Mouse (Mus musculus) right cerebral cortex, adult 18-20 months (tissue): ENCODE data around the gene Dtx2.

ENCODE experiments used
- DNase-seq: peaks from one replicate; pipeline ENCODE4 v3.0.0; 2022; ENCODE audit warnings: mixed read lengths

The Dtx2 gene

DNA sequence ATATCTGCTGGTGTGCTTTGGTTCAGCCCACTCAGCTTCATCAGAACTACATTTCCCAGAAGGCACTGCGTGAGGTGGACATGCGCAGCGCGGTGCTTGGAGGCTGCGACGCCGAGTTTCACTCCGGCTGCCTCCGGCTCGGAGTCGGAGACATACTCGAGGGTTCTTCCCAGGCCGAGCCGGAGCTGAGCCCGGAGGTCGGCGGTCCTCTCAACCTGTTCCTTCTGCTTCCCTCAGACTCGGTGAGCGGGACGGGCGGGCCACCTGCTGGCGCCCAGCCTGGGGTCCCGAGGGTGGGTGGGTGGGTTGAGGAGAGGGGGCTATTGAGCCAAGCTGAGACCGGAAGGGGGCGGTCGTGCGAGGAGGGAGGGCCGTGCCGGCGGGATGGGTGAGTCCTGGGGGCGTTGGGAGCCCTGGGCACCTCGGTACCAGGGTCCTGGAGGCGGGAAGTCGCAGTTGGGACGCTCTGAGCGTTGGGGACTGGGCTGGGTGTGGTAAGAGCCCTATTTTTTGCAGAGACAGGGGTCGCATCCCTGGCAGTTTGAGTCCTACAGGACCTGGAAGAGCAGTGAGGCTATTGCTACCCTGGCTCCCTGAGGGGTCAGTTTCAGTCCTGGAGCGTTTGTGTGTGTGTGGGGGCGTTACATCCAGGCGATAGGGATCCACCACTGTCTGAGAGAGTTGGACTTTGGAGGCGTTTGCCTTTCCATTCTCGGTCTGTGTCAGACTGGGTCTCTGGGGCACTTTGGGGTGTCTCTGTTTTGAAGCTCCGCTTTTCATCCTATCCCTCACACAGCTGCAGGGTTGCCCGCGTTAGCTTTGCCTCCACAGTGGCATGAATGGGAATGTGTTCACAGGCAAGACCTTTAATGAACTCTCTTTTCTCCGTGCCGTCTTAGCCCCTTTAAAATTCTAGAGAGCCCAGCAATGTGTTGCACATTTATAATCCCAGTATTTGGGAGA is at the start of gene Dtx2:
Gene Dtx2 (plus strand): TSS at position 76 of the 963 bp plus-strand sequence.
- peak; percentile 92 for DNase-seq

DNA sequence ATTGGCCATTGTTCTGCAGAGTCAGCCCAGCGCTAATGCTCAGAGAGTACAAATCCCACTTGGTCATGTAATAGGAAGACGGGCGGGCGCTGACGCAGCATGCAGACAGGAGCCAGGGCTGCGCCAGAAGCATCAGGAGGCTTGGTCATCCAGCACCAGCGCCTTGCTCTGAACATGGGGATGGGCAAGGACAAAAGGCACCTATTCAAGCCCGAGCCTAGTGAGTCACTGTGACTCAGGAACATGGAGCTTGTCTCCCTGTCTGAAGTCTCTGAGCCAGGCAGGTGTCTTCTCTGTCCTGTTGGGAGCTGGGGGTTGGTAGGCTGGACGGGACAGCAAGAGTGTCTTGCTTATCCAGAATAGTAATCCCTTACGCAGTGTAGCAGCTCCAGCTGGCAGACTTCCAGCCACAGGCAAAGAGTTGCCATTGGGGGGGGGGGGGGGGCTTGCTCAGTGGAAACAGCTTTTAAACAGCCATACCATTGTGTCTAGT is 48.6 kb upstream of the Dtx2 start:
- no peak for DNase-seq

DNA sequence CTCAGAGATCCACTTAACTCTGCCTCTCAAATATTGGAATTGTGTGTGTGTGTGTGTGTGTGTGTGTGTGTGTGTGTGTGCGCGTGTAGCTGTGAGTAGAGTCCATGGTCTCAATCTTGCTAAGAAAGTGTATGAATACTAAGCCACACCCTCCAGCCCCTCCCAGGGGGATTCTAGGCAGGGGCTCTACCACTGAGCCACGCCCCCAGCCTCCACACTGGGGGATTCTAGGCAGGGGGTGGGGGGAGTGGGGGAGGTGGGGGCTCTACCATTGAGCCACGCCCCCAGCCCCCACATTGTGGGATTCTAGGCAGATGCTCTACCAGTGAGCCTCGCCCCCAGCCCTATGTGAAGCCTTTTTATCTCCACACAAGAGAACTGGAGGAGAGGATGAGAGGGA is 48.0 kb upstream of the Dtx2 start:
- DNase-seq, result no peak

DNA sequence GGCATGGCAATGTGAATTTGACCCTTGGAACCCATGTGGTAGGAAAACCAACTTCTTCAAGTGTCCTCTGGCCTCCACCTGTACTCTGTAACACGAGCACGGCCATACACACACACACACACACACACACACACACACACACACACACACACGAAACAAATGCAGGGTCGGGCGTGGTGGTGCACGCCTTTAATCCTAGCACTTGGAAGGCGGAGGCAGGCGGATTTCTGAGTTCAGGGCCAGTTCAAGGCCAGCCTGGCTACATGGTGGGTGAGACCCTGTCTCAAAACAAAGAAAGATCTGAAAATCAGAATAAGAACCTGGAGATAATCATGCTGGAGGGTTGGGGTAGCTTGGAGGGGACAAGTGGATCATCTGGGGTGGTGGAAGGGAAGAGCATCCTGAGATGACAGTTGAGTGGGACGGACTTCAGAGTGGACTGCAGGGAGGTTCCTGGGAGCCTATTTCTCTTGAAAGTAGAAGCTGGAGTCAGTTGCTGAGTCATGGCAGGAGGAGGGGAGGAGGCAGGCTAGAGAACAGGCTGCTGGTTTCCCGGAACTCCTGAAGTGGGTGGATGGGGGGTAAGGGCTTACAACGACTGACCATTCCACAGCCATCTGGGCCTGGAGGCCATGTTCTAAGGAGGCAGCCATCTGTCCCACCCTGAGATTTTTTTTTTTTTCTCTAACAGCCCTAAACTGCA is 43.7 kb upstream of the Dtx2 start:
- peak; percentile 39 for DNase-seq

DNA sequence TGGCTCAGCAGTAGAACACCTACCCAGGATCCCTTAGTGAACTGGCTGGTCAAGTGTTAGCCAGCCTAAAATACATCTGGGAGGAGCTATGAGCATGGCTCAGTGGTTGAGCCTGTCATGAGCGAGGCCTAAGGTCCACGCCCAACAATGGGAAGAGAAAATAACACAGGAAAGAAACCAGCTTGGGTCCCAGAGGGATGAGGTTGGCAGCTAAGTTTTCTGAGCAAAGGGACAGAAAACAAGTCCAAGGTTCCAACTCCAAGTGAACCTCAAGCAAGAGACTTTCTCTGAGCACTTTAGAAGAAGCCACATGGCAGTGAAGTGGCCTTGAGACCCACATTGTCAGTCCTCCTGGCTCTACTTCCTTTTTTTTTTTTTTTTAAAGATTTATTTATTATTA is 42.9 kb upstream of the Dtx2 start:
- DNase-seq, result no peak

DNA sequence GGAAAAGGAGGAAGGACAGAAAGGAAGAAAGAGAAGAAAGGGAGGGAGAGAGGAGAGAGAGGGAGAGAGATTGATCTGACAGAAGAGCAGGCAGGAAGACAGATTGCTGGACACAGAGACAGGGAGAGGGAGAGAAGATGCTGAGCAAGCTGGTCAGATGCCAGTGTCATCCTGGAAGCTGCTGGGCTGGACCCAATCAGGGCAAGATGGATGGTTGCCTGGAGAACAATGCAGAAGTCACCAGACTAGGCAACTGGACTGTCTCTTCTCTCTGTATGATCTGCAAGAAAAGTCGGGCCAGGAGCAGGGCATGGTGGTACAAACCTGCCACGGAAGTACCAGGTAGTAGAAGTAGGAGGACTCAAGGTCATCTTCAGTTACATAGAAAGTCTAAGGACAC is 41.8 kb upstream of the Dtx2 start:
- DNase-seq, result no peak

DNA sequence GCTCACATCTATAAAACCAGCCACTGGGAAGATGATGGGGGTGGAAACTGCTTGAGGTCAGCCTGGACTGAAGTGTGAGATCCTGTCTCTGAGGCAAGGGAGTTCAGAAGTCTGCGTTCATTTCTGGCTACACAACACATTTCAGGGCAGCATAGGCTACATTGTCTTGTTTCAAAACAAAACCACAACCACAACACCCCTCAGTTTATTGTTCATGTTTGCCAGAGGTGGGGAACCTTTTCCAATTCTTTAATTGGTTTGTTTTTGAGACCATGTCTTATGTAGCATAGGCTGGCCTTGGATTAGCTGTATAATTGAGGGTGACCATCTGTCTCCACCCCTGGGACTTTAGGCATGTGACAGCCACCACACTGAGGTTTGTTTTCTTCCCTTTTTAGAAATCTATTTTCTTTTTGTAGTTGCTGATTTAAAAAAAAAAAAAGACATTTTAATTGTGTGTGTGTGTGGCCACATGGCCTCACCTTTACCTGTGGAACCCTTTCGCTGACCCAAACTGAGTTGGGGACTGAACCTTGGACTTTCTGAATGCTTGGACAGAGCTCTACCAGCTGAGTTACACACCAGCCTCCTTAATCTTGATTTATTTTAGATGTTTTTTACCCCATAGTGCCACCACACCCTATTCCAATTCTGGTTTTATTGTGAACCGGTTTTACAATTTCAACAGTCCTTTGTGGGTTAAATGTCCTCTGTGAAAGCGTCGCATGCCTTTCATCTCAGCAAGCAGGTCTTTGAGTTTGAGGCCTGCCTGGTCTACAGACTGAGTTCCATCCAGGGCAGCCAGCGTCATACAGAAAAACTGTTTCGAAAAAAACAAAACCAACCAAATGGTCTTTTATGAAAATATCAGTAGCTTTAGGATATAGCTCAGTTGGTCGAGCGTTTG is 38.0 kb upstream of the Dtx2 start:
- no peak for DNase-seq

DNA sequence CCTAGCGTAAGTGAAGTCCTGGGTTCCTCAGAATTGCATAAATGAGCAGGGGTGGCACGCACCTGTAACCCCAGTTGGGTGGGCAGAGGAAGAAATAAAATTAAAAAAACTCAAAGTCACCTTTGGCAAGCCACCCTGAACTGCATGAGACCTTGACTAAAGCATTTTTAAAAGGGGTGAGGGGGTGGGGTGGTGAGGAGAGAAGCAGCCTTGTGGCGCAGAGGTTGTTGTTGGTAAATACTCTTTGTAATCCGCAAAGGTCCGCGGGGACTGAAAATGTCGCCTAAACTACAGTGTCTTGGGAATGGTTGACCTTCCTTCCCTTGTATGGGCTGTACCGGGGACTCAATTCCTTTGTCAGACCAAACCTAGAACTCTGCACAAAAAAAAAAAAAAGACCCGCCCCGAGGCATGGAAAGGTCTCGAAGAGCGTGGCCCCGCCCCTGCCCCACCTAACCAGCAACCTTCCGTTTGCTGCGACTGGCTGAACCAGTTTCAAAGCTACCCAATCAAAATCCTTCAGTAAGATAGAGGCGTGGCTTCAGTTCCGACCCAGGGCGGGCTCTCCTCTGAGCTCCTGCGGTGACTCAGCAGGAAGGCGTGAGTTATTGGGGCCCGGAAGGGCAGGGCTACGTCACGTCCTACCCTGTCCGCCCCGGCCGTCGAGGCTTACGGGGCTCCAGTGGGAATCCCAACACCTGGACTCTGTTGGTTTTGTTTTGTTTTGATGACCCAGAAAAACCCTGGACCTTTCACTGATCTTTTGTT is 37.2 kb upstream of the Dtx2 start:
- DNase-seq, result peak; percentile 97

DNA sequence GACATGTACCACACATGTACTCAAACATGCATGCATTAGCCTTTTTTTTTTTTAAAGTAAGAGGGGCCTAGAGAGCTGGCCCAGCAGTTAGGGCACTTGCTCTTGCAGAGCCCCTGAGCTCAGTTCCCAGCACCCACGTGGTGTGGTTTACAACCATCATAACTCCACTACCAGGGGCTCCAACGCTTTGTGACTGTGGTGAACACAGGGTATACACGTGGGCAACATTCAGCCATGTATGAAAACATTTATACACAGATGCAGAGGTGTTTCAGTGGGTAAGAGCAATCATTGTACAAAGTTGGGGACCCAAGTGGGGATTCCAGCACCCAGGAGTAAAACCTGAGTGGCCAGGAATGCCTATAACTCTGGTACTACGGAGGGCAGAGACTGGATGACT is 36.2 kb upstream of the Dtx2 start:
- DNase-seq, result no peak

DNA sequence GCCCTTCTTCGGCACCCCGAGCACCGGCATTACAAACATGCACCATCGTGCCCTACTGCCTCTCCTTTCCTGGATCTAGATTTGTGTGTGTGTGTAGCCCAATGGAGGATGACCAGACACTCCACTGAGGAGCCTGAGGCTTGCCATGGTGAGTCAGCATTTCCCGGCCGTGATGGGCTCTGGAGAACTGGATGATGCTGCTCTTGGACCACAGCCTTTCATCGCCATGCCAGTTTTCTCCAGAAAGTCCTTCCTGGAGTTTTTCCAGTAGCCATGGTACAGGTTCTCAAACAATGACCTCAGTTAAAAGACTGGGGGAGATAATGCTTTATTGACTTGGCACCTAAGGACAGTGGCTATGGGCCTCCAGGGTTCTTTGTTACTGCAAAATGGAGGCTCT is 34.7 kb upstream of the Dtx2 start:
- no peak for DNase-seq

DNA sequence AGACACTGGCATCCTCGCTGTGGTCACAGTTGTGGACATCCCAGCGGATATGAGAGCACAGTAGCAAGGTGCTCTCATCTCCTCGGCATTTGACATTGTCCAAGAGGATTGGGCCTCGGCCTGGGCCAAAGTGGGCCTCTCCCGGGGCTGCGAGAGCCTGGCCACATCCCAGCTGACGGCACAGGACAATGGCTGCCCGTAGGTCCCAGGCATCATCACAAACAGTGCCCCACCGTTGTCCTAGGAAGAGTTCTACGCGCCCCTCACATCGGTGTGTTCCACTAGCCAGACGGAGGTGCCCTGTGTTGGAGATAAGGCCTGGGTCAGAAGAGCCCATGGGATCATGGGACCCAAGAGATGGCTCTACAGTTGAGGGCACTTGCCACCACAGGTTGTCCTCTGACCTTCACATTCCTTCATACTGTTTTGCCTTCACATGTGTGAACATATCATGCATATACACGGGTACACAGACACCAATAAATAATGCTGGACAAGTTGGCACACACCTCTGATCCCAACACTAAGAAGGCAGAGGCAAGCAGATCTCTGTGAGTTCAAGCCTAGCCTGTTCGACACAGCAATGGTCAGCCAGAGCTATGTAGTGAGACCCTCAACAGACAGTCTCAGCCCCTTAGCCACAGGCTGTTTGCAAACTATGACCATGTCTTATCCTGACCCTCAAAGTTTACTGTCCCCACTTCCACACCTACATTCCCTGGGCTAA is 33.5 kb upstream of the Dtx2 start:
- DNase-seq, result no peak

DNA sequence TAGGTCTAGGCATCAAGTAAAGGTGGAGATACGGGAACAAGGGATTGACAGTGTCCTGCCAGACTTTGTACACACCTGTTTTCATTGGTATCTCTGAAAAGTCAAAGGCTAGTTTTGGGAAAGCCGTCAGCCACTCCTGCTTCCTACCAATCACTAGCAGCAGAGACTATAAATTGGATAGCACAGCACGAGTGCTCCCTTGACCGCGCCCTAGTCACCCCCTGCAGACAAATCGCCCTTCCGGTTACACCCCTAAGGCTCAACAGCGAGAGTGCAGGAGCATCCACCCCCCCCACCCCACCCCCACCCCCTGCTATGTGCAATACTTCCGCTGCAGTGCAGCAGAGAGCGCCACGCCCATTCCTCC is 32.5 kb upstream of the Dtx2 start:
- DNase-seq, result no peak

DNA sequence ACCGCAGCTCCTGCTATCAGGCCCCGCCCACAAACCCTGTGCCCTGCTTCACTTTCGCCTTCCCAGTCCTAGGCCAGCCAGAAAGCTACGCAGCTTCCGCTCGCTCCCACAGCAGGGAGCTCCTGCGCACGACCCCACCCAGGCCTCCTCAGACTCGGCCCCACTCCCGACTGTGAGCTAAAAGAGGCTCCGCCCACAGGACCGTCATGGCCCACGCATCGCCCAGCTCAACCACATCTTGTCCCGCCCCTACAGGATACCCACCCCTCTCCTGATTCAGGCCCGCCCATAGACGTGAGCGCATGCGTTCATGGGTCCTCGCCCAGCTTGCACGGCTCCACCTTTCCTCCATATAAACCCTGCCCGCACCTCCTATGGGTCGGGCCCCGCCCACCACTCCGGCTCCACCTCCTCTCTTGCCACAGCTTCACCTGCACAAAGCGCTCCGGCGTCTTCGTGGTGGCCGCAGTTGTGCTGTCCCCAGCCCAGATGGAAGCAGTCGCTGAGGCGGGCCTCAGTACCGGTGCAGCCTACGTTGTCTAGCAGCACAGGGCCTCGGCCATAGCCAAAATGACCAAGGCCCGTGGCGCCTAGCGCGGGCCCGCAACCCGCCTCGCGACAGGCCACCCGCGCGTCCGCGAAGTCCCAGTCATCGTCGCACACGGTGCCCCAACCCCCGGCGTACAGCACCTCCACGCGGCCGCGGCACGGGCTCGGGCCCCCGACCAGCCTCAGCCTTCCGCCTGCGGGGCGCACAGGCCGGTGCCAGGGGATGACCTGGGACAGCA is 31.9 kb upstream of the Dtx2 start:
- DNase-seq, result peak; percentile 99

DNA sequence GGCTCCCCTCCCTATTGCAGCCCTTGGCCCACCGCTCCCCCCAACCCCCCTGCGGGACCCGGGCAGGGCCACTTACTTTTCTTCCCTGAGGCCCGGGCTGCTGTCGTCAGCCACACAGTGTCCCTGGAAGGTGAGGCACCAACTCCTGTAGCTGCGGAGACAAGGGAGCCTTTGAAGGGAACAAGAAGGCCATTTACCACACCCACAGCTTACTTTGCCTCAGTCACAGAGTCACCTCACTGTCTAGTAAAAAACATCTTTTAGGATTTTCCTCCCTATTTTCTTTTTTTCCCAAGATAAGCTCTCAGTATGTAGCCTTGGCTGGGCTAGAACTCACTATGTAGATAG is 31.3 kb upstream of the Dtx2 start:
- DNase-seq, result no peak

DNA sequence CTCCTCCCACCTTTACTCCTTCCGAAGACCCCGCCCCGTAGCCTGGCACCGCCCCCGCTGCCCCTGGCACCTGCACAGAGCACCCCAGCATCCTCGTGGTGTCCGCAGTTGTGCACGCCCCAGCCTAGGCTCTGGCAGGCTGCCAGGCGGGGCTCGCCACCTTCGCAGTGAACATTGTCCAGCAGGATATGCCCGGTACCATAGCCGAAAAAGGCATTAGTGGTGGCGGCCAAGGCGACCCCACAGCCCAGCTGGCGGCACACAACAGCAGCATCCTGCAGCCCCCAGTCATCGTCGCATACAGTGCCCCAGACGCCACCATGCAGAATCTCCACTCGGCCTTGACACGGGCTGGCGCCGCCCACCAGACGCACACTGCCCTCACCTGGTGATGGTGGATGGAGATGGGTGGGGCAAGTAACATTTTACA is 29.1 kb upstream of the Dtx2 start:
- no peak for DNase-seq

DNA sequence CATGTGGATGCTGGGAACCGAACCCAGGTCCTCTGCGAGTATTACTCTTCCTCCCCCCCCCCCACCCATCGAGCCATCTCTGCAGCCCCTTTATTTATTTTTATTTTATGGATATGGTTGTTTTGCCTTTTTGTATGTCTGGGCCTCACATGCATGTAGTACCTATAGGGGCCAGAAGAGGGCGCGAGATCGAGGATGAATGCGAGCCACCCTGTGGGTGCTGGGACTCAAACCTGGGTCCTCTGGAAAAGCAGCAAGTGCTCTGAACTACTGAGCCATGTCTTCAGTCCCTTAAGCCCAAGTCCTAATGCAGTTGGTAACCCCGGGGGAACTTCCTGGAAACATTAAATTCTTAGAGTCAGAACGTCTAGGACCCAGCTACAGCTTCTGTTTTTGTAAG is 27.7 kb upstream of the Dtx2 start:
- no peak for DNase-seq

DNA sequence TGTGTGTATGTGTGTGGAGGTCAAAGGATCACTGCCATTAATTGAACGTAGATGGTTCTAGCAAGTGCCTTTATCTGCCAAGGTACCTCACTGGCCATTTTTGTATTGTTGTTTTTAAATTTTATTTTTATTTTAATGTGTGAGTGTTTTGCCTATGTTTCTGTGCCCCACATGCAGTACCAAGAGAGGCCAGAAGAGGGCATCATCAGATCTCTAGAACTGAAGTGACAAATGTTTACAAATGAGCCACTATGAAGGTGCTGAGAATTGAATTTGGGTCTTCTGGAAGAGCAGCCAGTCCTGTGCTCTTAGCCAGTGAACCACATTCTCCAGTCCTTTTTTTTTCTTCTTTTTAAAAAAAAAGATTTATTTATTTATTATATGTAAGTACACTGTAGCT is 25.8 kb upstream of the Dtx2 start:
- DNase-seq, result no peak

DNA sequence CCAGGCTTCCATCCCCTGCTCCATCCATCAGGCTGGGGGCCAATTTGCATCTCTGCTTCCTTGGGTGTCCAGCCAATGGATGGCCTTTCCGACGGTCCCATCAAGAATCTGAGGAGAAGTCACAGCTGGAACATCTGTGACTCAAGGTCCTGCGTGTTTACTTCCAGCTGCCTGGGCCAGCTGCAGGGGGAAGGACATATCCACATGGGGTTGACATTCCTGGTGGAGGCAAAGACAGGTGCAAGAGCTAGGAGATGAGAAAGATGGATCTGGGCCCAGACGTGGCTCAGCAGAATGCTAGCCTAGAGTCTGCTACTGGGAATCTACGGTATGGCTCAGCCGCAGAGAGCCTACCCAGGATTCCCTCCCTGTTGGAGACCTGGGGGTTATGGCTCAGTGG is 24.4 kb upstream of the Dtx2 start:
- DNase-seq, result no peak

DNA sequence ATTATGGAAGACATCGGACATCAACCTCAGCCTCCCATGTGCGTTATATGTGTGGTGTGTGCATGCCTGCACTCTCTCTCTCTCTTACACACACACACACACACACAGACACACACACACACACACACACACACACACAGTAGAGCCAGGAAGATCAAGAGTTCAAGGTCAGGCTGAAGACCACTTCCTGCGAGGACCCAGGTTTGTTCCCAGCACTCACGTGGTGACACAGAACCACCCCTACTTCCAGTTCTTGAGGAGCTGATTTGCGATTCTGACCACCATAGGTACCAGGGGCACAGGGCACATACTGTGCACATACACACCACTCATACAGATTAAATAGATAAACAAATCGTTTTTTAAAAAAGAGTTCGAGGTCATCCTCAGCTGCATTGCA is 22.7 kb upstream of the Dtx2 start:
- no peak for DNase-seq

DNA sequence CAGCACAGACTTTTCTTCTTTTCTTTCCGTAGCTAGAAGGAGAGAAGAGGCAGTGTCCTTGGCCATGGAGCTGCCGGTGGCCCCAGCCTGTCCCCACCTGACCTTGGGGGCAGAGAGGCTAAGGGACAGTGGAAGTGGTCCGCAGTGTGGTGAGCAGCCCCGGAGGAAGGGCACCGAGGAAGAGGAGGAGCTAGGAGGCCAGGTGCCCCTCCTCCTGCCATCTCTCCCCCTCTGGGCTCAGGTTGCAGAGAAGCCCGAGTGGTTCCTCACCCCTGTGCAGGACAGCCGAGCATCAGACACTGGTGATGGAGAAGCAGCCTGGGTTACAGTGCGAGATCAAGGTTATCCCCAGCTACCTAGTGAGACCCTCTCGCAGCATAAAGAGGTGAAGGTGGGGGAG is 20.2 kb upstream of the Dtx2 start, which contains the start of gene Ssc4d:
Gene Ssc4d (minus strand): TSS at position 167 of the 400 bp plus-strand sequence.
- DNase-seq, result no peak
